Mouse (Mus musculus) cerebellum, adult 18-20 months (tissue): Measurements from ENCODE around the gene Magea10.

Experiments
- DNase-seq, 2 experiments: peaks; one replicate each; pipeline ENCODE4 v3.0.0; 2021

Magea10 gene

DNA sequence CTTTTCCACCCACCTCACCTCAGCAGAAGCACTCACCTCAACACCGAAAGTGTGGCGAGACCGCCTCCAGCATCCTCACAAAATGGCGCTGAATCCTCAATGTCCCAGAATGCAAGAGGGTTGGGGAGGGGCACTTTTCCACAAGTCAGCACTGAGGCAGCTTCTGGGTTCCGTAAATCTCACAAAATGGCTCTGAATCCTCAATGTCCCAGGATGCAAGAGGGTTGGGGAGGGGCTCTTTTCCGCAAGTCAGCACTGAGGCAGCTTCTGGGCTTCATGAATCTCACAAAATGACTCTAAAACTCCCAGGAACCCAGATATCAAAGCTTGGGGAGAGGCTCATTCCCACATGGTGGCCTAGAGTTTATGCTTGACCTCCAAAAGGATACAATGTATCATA is at the start of gene Magea10:
Gene Magea10, minus strand, starts transcription at position 101 of the 400 bp plus-strand sequence.
- DNase-seq: no peak

DNA sequence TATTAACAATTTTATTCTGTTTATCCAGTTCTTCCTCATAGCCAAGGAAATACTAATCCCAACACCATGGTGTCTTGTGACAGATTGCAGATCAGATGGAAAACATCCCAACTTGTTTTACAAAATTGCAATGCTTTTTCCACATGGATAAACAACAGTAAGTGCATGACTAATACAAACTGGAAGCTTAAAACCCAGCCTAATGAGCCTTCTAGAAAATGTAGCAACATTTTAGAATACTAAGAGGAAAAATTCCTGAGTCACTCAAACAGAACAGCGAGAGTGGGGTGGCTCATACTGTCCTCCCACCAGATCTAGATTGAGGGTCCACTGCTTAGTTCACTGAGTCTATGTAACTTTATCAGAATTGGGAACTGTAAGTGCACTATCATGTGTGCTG is 4.7 kb downstream of the Magea10 start:
- DNase-seq: no peak
